Mouse (Mus musculus) ES-E14 (cell line): ENCODE results near the gene Lrrc18. TPM values are rescaled to one million over a fixed set of nuclear protein-coding genes. Genes with fewer than 3 reads are reported as not detected.

ENCODE experiments used
- DNase-seq: peaks from one replicate; pipeline ENCODE4 v3.0.0-alpha.2; 2013; ENCODE audit warnings: low read depth, low spot score
- H3K27ac ChIP-seq: 2 replicates; pipeline ENCODE4 v1.5.1; 2012; ENCODE audit warnings: low read depth, mild to moderate bottlenecking, low read length, moderate library complexity, mixed read lengths; ENCODE audit not compliant: poor library complexity, insufficient read depth, severe bottlenecking
- H3K36me3 ChIP-seq: 2 replicates; pipeline ENCODE4 v1.6.1; 2012; ENCODE audit warnings: mild to moderate bottlenecking, low read length, moderate library complexity, mixed read lengths; ENCODE audit not compliant: control insufficient read depth, poor library complexity, insufficient read depth, severe bottlenecking
- H3K4me1 ChIP-seq, 2 experiments: fragments of 150-350 bp in 1 of 2; sonication (generic) in 1 of 2; 2 replicates each; pipeline ENCODE4 v1.6.1; 2012; ENCODE audit warnings: low read length in 2 of 2, mild to moderate bottlenecking in 1 of 2, mixed read lengths in 1 of 2; ENCODE audit not compliant: control insufficient read depth in 2 of 2, insufficient read depth in 2 of 2, poor library complexity in 1 of 2
- H3K4me3 ChIP-seq, 2 experiments: fragments of 150-350 bp in 1 of 2; sonication (generic) in 1 of 2; 2 replicates each; pipeline ENCODE4 v1.5.1; 2012; ENCODE audit warnings: low read length in 2 of 2, low read depth in 1 of 2, mild to moderate bottlenecking in 1 of 2, mixed read lengths in 1 of 2; ENCODE audit not compliant: insufficient read depth in 1 of 2, poor library complexity in 1 of 2, severe bottlenecking in 1 of 2
- H3K9ac ChIP-seq: 2 replicates; pipeline ENCODE4 v1.6.1; 2012; ENCODE audit warnings: low read depth, mild to moderate bottlenecking, low read length, mixed read lengths; ENCODE audit not compliant: poor library complexity, insufficient read depth, severe bottlenecking
- H3K9me3 ChIP-seq: fragments of 150-350 bp; sonication (generic); 2 replicates; pipeline ENCODE4 v1.6.1; 2012; ENCODE audit warnings: low read depth, mild to moderate bottlenecking, low read length; ENCODE audit not compliant: control insufficient read depth, insufficient read depth
- CHD2 ChIP-seq: IDR thresholded peaks from 2 replicates; pipeline ENCODE4 v1.6.1; 2014; ENCODE audit warnings: mild to moderate bottlenecking, low read depth, low read length, inconsistent platforms
- HCFC1 ChIP-seq: IDR thresholded peaks from 2 replicates; pipeline ENCODE4 v1.6.1; 2012; ENCODE audit warnings: low read length, inconsistent platforms, borderline replicate concordance; ENCODE audit not compliant: insufficient read depth
- MAFK ChIP-seq: IDR thresholded peaks from 2 replicates; pipeline ENCODE4 v1.6.1; 2014; ENCODE audit warnings: mild to moderate bottlenecking, low read depth, low read length, inconsistent platforms; ENCODE audit not compliant: insufficient read depth
- ZC3H11A ChIP-seq: IDR thresholded peaks from 2 replicates; pipeline ENCODE4 v1.6.1; 2012; ENCODE audit warnings: low read depth, mild to moderate bottlenecking, inconsistent platforms, low read length, borderline replicate concordance
- ZNF384 ChIP-seq: IDR thresholded peaks from 2 replicates; pipeline ENCODE4 v1.6.1; 2012; ENCODE audit warnings: low read depth, low read length, inconsistent platforms
- in situ Hi-C, 2 experiments: fragments of 600-800 bp; cut with MboI; formaldehyde crosslinking; loops; one replicate each; pipeline ENCODE4 v1.15.1; 2025; ENCODE audit warnings: low sequenced_read_pairs in 2 of 2, inconsistent platforms in 1 of 2; ENCODE audit not compliant: unreplicated experiment in 2 of 2
- total RNA-seq: library from RNA; depleted of rRNA; stranded (reverse); fragments of 300-350 nt; gene quantifications from 2 replicates; pipeline ENCODE4 v1.2.3, GENCODE M21; 2012

Gene Lrrc18
- total RNA-seq, 1 experiment = not detected

GRCm38 (mm10) chr14:33033424-33033823, 42.2 kb downstream of the Lrrc18 start:
- H3K4me1 ChIP-seq = no peaks in the 10 kb centered on the region
- no peaks in the 10 kb centered on the region for H3K9me3 ChIP-seq
- in situ Hi-C loops = no loop called here
- H3K4me3 ChIP-seq = no peak overlapping the region
- no peak overlapping the region for H3K27ac ChIP-seq
- DNase-seq = peak; percentile 4
- H3K9ac ChIP-seq = no peak overlapping the region
- 0 out of 2 replicates have a peak, but pooled peaks have one; percentile 15 for TF ChIP-seq ZC3H11A
- TF ChIP-seq HCFC1 = no peak
- H3K36me3 ChIP-seq = no peaks in the 10 kb centered on the region

GRCm38 (mm10) chr14:33035386-33035785, 44.2 kb downstream of the Lrrc18 start:
- in situ Hi-C loops = no loop called here
- Histone ChIP-seq H3K36me3 (no peaks in the 10 kb centered on the region), H3K9me3 (no peaks in the 10 kb centered on the region), H3K27ac (no peak overlapping the region), H3K4me3 (no peak overlapping the region), H3K4me1 (no peaks in the 10 kb centered on the region), H3K9ac (no peak overlapping the region)
- no peak for TF ChIP-seq HCFC1
- no peak for TF ChIP-seq CHD2
- TF ChIP-seq MAFK = no peak
- TF ChIP-seq ZNF384 = no peak
- no peak for TF ChIP-seq ZC3H11A
- no peak for DNase-seq

- H3K36me3 ChIP-seq = no peaks in the 10 kb centered on the region
- H3K4me1 ChIP-seq = no peaks in the 10 kb centered on the region
- no peaks in the 10 kb centered on the region for H3K9me3 ChIP-seq
- no peak overlapping the region for H3K27ac ChIP-seq
- no peak overlapping the region for H3K9ac ChIP-seq
- in situ Hi-C loops = no loop called here
- DNase-seq = peak; percentile 13
- H3K4me3 ChIP-seq = no peak overlapping the region
- TF ChIP-seq CHD2 (no peak), MAFK (no peak), HCFC1 (no peak), ZC3H11A (no peak), ZNF384 (no peak)
Observed at GRCm38 (mm10) chr14:33036811-33037210, 45.6 kb downstream of the Lrrc18 start.

GRCm38 (mm10) chr14:33045217-33045616, 54.0 kb downstream of the Lrrc18 start:
- Histone ChIP-seq H3K4me1 (no peaks in the 10 kb centered on the region), H3K9me3 (no peaks in the 10 kb centered on the region), H3K9ac (no peak overlapping the region), H3K27ac (no peak overlapping the region), H3K4me3 (no peak overlapping the region), H3K36me3 (no peaks in the 10 kb centered on the region)
- TF ChIP-seq MAFK (0 out of 2 replicates have a peak, but pooled peaks have one; percentile 50), CHD2 (no peak)
- no peak for DNase-seq
- in situ Hi-C loops = no loop called here

- in situ Hi-C loops = no loop called here
Observed at GRCm38 (mm10) chr14:33053441-33053840, 62.3 kb downstream of the Lrrc18 start.

More at GRCm38 (mm10) chr14:33053441-33053840, 62.3 kb downstream of the Lrrc18 start:
- no peaks in the 10 kb centered on the region for H3K4me1 ChIP-seq
- DNase-seq = no peak
- no peak for TF ChIP-seq ZC3H11A
- no peak for TF ChIP-seq HCFC1
- no peak for TF ChIP-seq MAFK
- TF ChIP-seq ZNF384 = no peak
- TF ChIP-seq CHD2 = no peak
- no peaks in the 10 kb centered on the region for H3K36me3 ChIP-seq
- H3K9ac ChIP-seq = no peak overlapping the region
- H3K9me3 ChIP-seq = no peaks in the 10 kb centered on the region
- H3K27ac ChIP-seq = no peak overlapping the region
- no peak overlapping the region for H3K4me3 ChIP-seq
